11 mouse cellular contexts compared by ENCODE assay signal in genomic region chr11:19007068-19007467, GRCm38 (mm10). TPM values are rescaled to one million over a fixed set of nuclear protein-coding genes. Genes with fewer than 3 reads are reported as not detected.
A peak's percentile ranks its signal among the peaks of the same experiment; 100 is the strongest.
DNase-seq lines count a peak whose midpoint lies in the region; ATAC-seq and TF ChIP-seq lines count a peak whose summit lies in the region.
"Had no signal": no experiment of that assay in that cellular context is flagged by ENCODE, and none has a peak within 500 bp of the region (broad histone marks: within the 10 kb centered on the region; RNA-seq: fewer than 3 reads in every experiment).

No protein-coding gene starts in this region.

- no peak overlapping the region for H3K4me2 ChIP-seq in forebrain, postnatal 0 days (ENCODE audit: low read depth)
- H3K4me2 ChIP-seq in lung, embryonic 15.5 days: peak overlapping the region; percentile 64
- peak overlapping the region; percentile 95 for H3K4me2 ChIP-seq in hindbrain, embryonic 15.5 days
- H3K4me2 ChIP-seq in stomach, embryonic 14.5 days (replicated peaks; ENCODE audit: low read depth, low read length): peak overlapping the region; percentile 58

- ATAC-seq in forebrain, postnatal 0 days: no peak
- no peak for ATAC-seq in lung, embryonic 15.5 days (ENCODE audit: borderline replicate concordance, extremely low read depth, low FRiP score, low TSS enrichment)
- ATAC-seq in hindbrain, embryonic 15.5 days (ENCODE audit: low FRiP score, low read depth): no peak
- no peak for ATAC-seq in stomach, embryonic 14.5 days (ENCODE audit: insufficient number of reproducible peaks, insufficient read depth, low FRiP score, low read depth)

- no peak overlapping the region for H3K9ac ChIP-seq in forebrain, postnatal 0 days
- peak overlapping the region; percentile 49; the same call in 1 of the 2 replicates for H3K9ac ChIP-seq in lung, embryonic 15.5 days
- peak overlapping the region; percentile 98 for H3K9ac ChIP-seq in hindbrain, embryonic 15.5 days
- peak overlapping the region; percentile 100 for H3K9ac ChIP-seq in stomach, embryonic 14.5 days (replicated peaks; ENCODE audit: low read depth, low read length)

- no peak for TF ChIP-seq CTCF in forebrain, postnatal 0 days (IDR thresholded peaks at IDR 0.05; ENCODE audit: low read depth)

- H3K9me3 ChIP-seq in forebrain, embryonic 10.5 days: no peaks in the 10 kb centered on the region
- no peaks in the 10 kb centered on the region for H3K9me3 ChIP-seq in forebrain, postnatal 0 days (ENCODE audit: low read length)
- no peaks in the 10 kb centered on the region for H3K9me3 ChIP-seq in lung, embryonic 15.5 days
- no peaks in the 10 kb centered on the region for H3K9me3 ChIP-seq in hindbrain, embryonic 15.5 days
- no peaks in the 10 kb centered on the region for H3K9me3 ChIP-seq in stomach, embryonic 14.5 days (ENCODE audit: control insufficient read depth, low read depth, low read length)

- H3K27me3 ChIP-seq in forebrain, embryonic 10.5 days (ENCODE audit: poor library complexity, severe bottlenecking): peaks cover 75% of the 10 kb centered on the region
- H3K27me3 ChIP-seq in forebrain, postnatal 0 days (ENCODE audit: insufficient read depth, low read length): peaks cover 14% of the 10 kb centered on the region
- 0 out of 2 replicates have a peak, but pooled peaks cover 3% of the 10 kb centered on the region for H3K27me3 ChIP-seq in lung, embryonic 15.5 days
- H3K27me3 ChIP-seq in hindbrain, embryonic 15.5 days: no peaks in the 10 kb centered on the region
- H3K27me3 ChIP-seq in stomach, embryonic 14.5 days (ENCODE audit: control insufficient read depth, insufficient read depth, low read length): no peaks in the 10 kb centered on the region

- no peaks in the 10 kb centered on the region; the same call in 1 of the 2 replicates for H3K36me3 ChIP-seq in forebrain, embryonic 10.5 days (replicated peaks)
- H3K36me3 ChIP-seq in forebrain, postnatal 0 days (ENCODE audit: insufficient read depth): no peaks in the 10 kb centered on the region
- H3K36me3 ChIP-seq in lung, embryonic 15.5 days: no peaks in the 10 kb centered on the region
- no peaks in the 10 kb centered on the region for H3K36me3 ChIP-seq in hindbrain, embryonic 15.5 days
- peaks cover 30% of the 10 kb centered on the region for H3K36me3 ChIP-seq in stomach, embryonic 14.5 days (ENCODE audit: control insufficient read depth, insufficient read depth, low read length)

- H3K4me1 ChIP-seq in forebrain, embryonic 10.5 days: peaks cover 56% of the 10 kb centered on the region
- no peaks in the 10 kb centered on the region for H3K4me1 ChIP-seq in forebrain, postnatal 0 days (ENCODE audit: insufficient read depth)
- H3K4me1 ChIP-seq in lung, embryonic 15.5 days: peaks cover 24% of the 10 kb centered on the region
- H3K4me1 ChIP-seq in hindbrain, embryonic 15.5 days (replicated peaks): peaks cover 50% of the 10 kb centered on the region
- H3K4me1 ChIP-seq in stomach, embryonic 14.5 days (ENCODE audit: control insufficient read depth, insufficient read depth, low read length): peaks cover 33% of the 10 kb centered on the region; the same call in 1 of the 2 replicates

- peak overlapping the region; percentile 42; the same call in 1 of the 2 replicates for H3K4me3 ChIP-seq in forebrain, embryonic 10.5 days
- no peak overlapping the region for H3K4me3 ChIP-seq in forebrain, postnatal 0 days (ENCODE audit: low read depth, low read length)
- H3K4me3 ChIP-seq in lung, embryonic 15.5 days: peak overlapping the region; percentile 57; the same call in 1 of the 2 replicates
- peak overlapping the region; percentile 89 for H3K4me3 ChIP-seq in hindbrain, embryonic 15.5 days
- peak overlapping the region; percentile 46 for H3K4me3 ChIP-seq in stomach, embryonic 14.5 days (ENCODE audit: low read depth, low read length)
- H3K4me3 ChIP-seq: erythroblast, embryonic 14.5 days had no signal

- 24% methylated on average over 5 of the region's 5 CpGs for WGBS in forebrain, embryonic 10.5 days
- 53% methylated on average over 5 of the region's 5 CpGs for WGBS in forebrain, postnatal 0 days
- 37% methylated on average over 5 of the region's 5 CpGs for WGBS in lung, embryonic 15.5 days
- 29% methylated on average over 5 of the region's 5 CpGs for WGBS in hindbrain, embryonic 15.5 days
- 32% methylated on average over 5 of the region's 5 CpGs for WGBS in stomach, embryonic 14.5 days

- DNase-seq in forebrain, embryonic 10.5 days (ENCODE audit: extremely low spot score, low spot score): no peak
- DNase-seq in forebrain, postnatal 0 days: no peak
- DNase-seq in lung, postnatal 14 days: no peak
- no peak for DNase-seq in right cerebral cortex, postnatal 4 days
- no peak for DNase-seq in cerebellum, adult 18-20 months
- DNase-seq: gastrocnemius, postnatal 36 days; lung, adult 18-20 months had no signal

- no peak overlapping the region for H3K27ac ChIP-seq in forebrain, embryonic 10.5 days
- no peak overlapping the region for H3K27ac ChIP-seq in forebrain, postnatal 0 days (ENCODE audit: low read depth, low read length)
- peak overlapping the region; percentile 92 for H3K27ac ChIP-seq in lung, embryonic 15.5 days
- peak overlapping the region; percentile 100 for H3K27ac ChIP-seq in hindbrain, embryonic 15.5 days (replicated peaks)
- peak overlapping the region; percentile 100 for H3K27ac ChIP-seq in stomach, embryonic 14.5 days (ENCODE audit: low read length)

RNA-seq across cellular contexts. Expression of gene Meis1, which starts 11.7 kb away (rescaled TPM):
- 36.1 and 39.6 TPM in 2 replicates for polyA plus RNA-seq in forebrain, embryonic 10.5 days (2016; fragmentation: Nextera tagmentation; extraction: Ambion mirVana)
- 15.8 and 16.9 TPM in 2 replicates for total RNA-seq in forebrain, postnatal 0 days (2014; rRNA removed)
- polyA plus RNA-seq in forebrain, postnatal 0 days (2015; fragmentation: Nextera tagmentation; extraction: Ambion mirVana): 11.4 and 12.5 TPM in 2 replicates
- polyA plus RNA-seq in lung, embryonic 15.5 days (2015; fragmentation: Nextera tagmentation; extraction: Ambion mirVana): 112 and 116 TPM in 2 replicates
- polyA plus RNA-seq in hindbrain, embryonic 15.5 days (2015; fragmentation: Nextera tagmentation; extraction: Ambion mirVana): 159 and 178 TPM in 2 replicates
- 151 and 155 TPM in 2 replicates for polyA plus RNA-seq in stomach, embryonic 14.5 days (2014; fragmentation: Nextera tagmentation; extraction: Ambion mirVana)

Comparison
In these comparisons a context has a peak if more than half of its experiments do, and no peak if none do; other contexts are left out.
1. H3K27ac ChIP-seq: peak in lung, embryonic 15.5 days (single experiment), hindbrain, embryonic 15.5 days (single experiment) and stomach, embryonic 14.5 days (single experiment); none in forebrain, embryonic 10.5 days (single experiment) and forebrain, postnatal 0 days (single experiment).